12 mouse cellular contexts compared by ENCODE assay signal in genomic region chr7:25274996-25275395, GRCm38 (mm10). TPM values are rescaled to one million over a fixed set of nuclear protein-coding genes. Genes with fewer than 3 reads are reported as not detected.
DNase-seq lines count a peak whose midpoint lies in the region; ATAC-seq and TF ChIP-seq lines count a peak whose summit lies in the region.
"Had no signal": no experiment of that assay in that cellular context is flagged by ENCODE, and none has a peak within 500 bp of the region (broad histone marks: within the 10 kb centered on the region; RNA-seq: fewer than 3 reads in every experiment).

No protein-coding gene starts in this region.

- ATAC-seq in forebrain, postnatal 0 days, result no peak
- no peak for ATAC-seq in forebrain, embryonic 12.5 days (ENCODE audit: low FRiP score)
- ATAC-seq in liver, embryonic 11.5 days (replicated peaks; ENCODE audit: low FRiP score), result no peak
- ATAC-seq in liver, embryonic 14.5 days (ENCODE audit: insufficient read depth), result no peak
- ATAC-seq in frontal cortex, adult (ENCODE audit: low TSS enrichment), result no peak

- H3K36me3 ChIP-seq in forebrain, postnatal 0 days (ENCODE audit: insufficient read depth), result peaks cover 34% of the 10 kb centered on the region
- peaks cover 30% of the 10 kb centered on the region for H3K36me3 ChIP-seq in forebrain, embryonic 12.5 days (replicated peaks)
- H3K36me3 ChIP-seq in liver, embryonic 11.5 days (ENCODE audit: control insufficient read depth, insufficient read depth, low read length), result peaks cover 18% of the 10 kb centered on the region; the same call in 1 of the 2 replicates
- H3K36me3 ChIP-seq in embryonic facial prominence, embryonic 10.5 days (replicated peaks), result peaks cover 32% of the 10 kb centered on the region
- peaks cover 2% of the 10 kb centered on the region; the same call in 1 of the 2 replicates for H3K36me3 ChIP-seq in liver, embryonic 14.5 days (replicated peaks; ENCODE audit: control insufficient read depth, insufficient read depth, low read depth)

- 0 out of 2 replicates have a peak overlapping the region, but pooled peaks have one; percentile 2 for H3K9ac ChIP-seq in forebrain, postnatal 0 days
- no peak overlapping the region for H3K9ac ChIP-seq in forebrain, embryonic 12.5 days
- peak overlapping the region; percentile 60 for H3K9ac ChIP-seq in liver, embryonic 11.5 days (ENCODE audit: low read depth, low read length)
- peak overlapping the region; percentile 52 for H3K9ac ChIP-seq in liver, embryonic 14.5 days (replicated peaks)

- WGBS in forebrain, postnatal 0 days, result 92% methylated on average over 3 of the region's 3 CpGs
- 92% methylated on average over 3 of the region's 3 CpGs for WGBS in forebrain, embryonic 12.5 days
- 84% methylated on average over 3 of the region's 3 CpGs for WGBS in liver, embryonic 11.5 days
- WGBS in embryonic facial prominence, embryonic 10.5 days, result 85% methylated on average over 3 of the region's 3 CpGs
- WGBS in liver, embryonic 14.5 days (ENCODE audit: insufficient replicate concordance), result 85% methylated on average over 3 of the region's 3 CpGs

- peaks cover 12% of the 10 kb centered on the region for H3K4me1 ChIP-seq in forebrain, postnatal 0 days (ENCODE audit: insufficient read depth)
- H3K4me1 ChIP-seq in forebrain, embryonic 12.5 days, result peaks cover 30% of the 10 kb centered on the region
- H3K4me1 ChIP-seq in liver, embryonic 11.5 days (replicated peaks; ENCODE audit: control insufficient read depth, insufficient read depth, low read length), result peaks cover 52% of the 10 kb centered on the region
- H3K4me1 ChIP-seq in embryonic facial prominence, embryonic 10.5 days, result peaks cover 67% of the 10 kb centered on the region
- peaks cover 50 to 58% of the 10 kb centered on the region in 2 experiments for H3K4me1 ChIP-seq in liver, embryonic 14.5 days (replicated peaks; ENCODE audit: control insufficient read depth in 2 of 2, insufficient read depth in 2 of 2, low read length in 1 of 2)

- no peak overlapping the region for H3K4me2 ChIP-seq in forebrain, postnatal 0 days (ENCODE audit: low read depth)
- H3K4me2 ChIP-seq in forebrain, embryonic 12.5 days, result no peak overlapping the region
- H3K4me2 ChIP-seq in liver, embryonic 11.5 days, result peak overlapping the region; percentile 59
- peak overlapping the region; percentile 69 for H3K4me2 ChIP-seq in liver, embryonic 14.5 days (ENCODE audit: low read depth)

- no peaks in the 10 kb centered on the region for H3K9me3 ChIP-seq in forebrain, postnatal 0 days (ENCODE audit: low read length)
- no peaks in the 10 kb centered on the region for H3K9me3 ChIP-seq in forebrain, embryonic 12.5 days
- no peaks in the 10 kb centered on the region for H3K9me3 ChIP-seq in liver, embryonic 11.5 days (ENCODE audit: control insufficient read depth, low read length)
- H3K9me3 ChIP-seq in embryonic facial prominence, embryonic 10.5 days, result no peaks in the 10 kb centered on the region
- no peaks in the 10 kb centered on the region for H3K9me3 ChIP-seq in liver, embryonic 14.5 days (ENCODE audit: control insufficient read depth, low read length)

- no peak for TF ChIP-seq CTCF in forebrain, postnatal 0 days (IDR thresholded peaks at IDR 0.05; ENCODE audit: low read depth)
- no peak for TF ChIP-seq CTCF in liver, embryonic 14.5 days (IDR thresholded peaks at IDR 0.05; ENCODE audit: low read depth)

- no peak for DNase-seq in forebrain, postnatal 0 days
- no peak for DNase-seq in liver, embryonic 11.5 days (ENCODE audit: low spot score)
- no peak for DNase-seq in liver
- no peak for DNase-seq in embryonic facial prominence, embryonic 10.5 days (ENCODE audit: low spot score)
- no peak for DNase-seq in liver, embryonic 14.5 days (ENCODE audit: low read depth in 3 of 3, low spot score in 3 of 3)
- DNase-seq in left cerebral cortex, adult 8-10 months (ENCODE audit: low spot score in 2 of 2), result no peak
- DNase-seq: cerebellum, postnatal 36 days; kidney, adult 18-20 months had no signal

- H3K27ac ChIP-seq in forebrain, postnatal 0 days (ENCODE audit: low read depth, low read length), result no peak overlapping the region
- H3K27ac ChIP-seq in forebrain, embryonic 12.5 days, result no peak overlapping the region
- peak overlapping the region; percentile 97 for H3K27ac ChIP-seq in liver, embryonic 11.5 days (ENCODE audit: low read depth, low read length)
- H3K27ac ChIP-seq in embryonic facial prominence, embryonic 10.5 days (replicated peaks), result peak overlapping the region; percentile 8; the same call in 1 of the 2 replicates
- peak overlapping the region; percentile 80 for H3K27ac ChIP-seq in liver, embryonic 14.5 days

- no peak overlapping the region for H3K4me3 ChIP-seq in forebrain, postnatal 0 days (ENCODE audit: low read depth, low read length)
- H3K4me3 ChIP-seq in forebrain, embryonic 12.5 days (replicated peaks), result no peak overlapping the region
- H3K4me3 ChIP-seq in liver, embryonic 11.5 days (ENCODE audit: low read depth, low read length), result no peak overlapping the region; the same call in 1 of the 2 replicates
- no peak overlapping the region for H3K4me3 ChIP-seq in embryonic facial prominence, embryonic 10.5 days
- H3K4me3 ChIP-seq in liver, embryonic 14.5 days (ENCODE audit: insufficient read depth in 1 of 2, low read depth in 2 of 2, low read length in 2 of 2), result no peak overlapping the region

- no peak for TF ChIP-seq EP300 in liver, embryonic 14.5 days (IDR thresholded peaks at IDR 0.05; ENCODE audit: low read depth)

- H3K27me3 ChIP-seq in forebrain, postnatal 0 days (ENCODE audit: insufficient read depth, low read length), result no peaks in the 10 kb centered on the region
- no peaks in the 10 kb centered on the region for H3K27me3 ChIP-seq in forebrain, embryonic 12.5 days
- no peaks in the 10 kb centered on the region for H3K27me3 ChIP-seq in liver, embryonic 11.5 days (replicated peaks; ENCODE audit: control insufficient read depth, insufficient read depth, low read length)
- no peaks in the 10 kb centered on the region for H3K27me3 ChIP-seq in embryonic facial prominence, embryonic 10.5 days (replicated peaks; ENCODE audit: low read depth, poor library complexity, severe bottlenecking)
- no peaks in the 10 kb centered on the region for H3K27me3 ChIP-seq in liver, embryonic 14.5 days (ENCODE audit: control insufficient read depth, insufficient read depth, low read length)

RNA-seq across cellular contexts. Expression of gene Cic, which starts 7.5 kb away (rescaled TPM):
- 119 and 121 TPM in 2 replicates for total RNA-seq in forebrain, postnatal 0 days (2014; rRNA removed)
- 25.4 and 31.3 TPM in 2 replicates for polyA plus RNA-seq in forebrain, postnatal 0 days (2015; fragmentation: Nextera tagmentation; extraction: Ambion mirVana)
- polyA plus RNA-seq in forebrain, embryonic 12.5 days (2016; fragmentation: Nextera tagmentation; extraction: Ambion mirVana), result 40.8 and 46.9 TPM in 2 replicates
- 21.6 and 25.2 TPM in 2 replicates for polyA plus RNA-seq in liver, embryonic 11.5 days (2014; fragmentation: Nextera tagmentation; extraction: Ambion mirVana)
- polyA plus RNA-seq in embryonic facial prominence, embryonic 10.5 days (2016; fragmentation: Nextera tagmentation; extraction: Ambion mirVana), result 17.1 and 21.4 TPM in 2 replicates
- 14.0 and 14.8 TPM in 2 replicates for polyA plus RNA-seq in liver, embryonic 14.5 days (2012; rRNA removed)
- polyA plus RNA-seq in liver, embryonic 14.5 days (2014; fragmentation: Nextera tagmentation; extraction: Ambion mirVana), result 9.7 and 12.3 TPM in 2 replicates
- total RNA-seq in left cerebral cortex, adult 8-10 months (2022), result 100 to 1,000 TPM; 196 to 238 (median 227) TPM

RNA-seq across cellular contexts. Expression of gene Pafah1b3, which starts 22.8 kb away (rescaled TPM):
- 407 and 461 TPM in 2 replicates for total RNA-seq in forebrain, postnatal 0 days (2014; rRNA removed)
- polyA plus RNA-seq in forebrain, postnatal 0 days (2015; fragmentation: Nextera tagmentation; extraction: Ambion mirVana), result 517 and 583 TPM in 2 replicates
- 378 and 384 TPM in 2 replicates for polyA plus RNA-seq in forebrain, embryonic 12.5 days (2016; fragmentation: Nextera tagmentation; extraction: Ambion mirVana)
- 104 and 106 TPM in 2 replicates for polyA plus RNA-seq in liver, embryonic 11.5 days (2014; fragmentation: Nextera tagmentation; extraction: Ambion mirVana)
- 281 and 301 TPM in 2 replicates for polyA plus RNA-seq in embryonic facial prominence, embryonic 10.5 days (2016; fragmentation: Nextera tagmentation; extraction: Ambion mirVana)
- 26.2 and 29.4 TPM in 2 replicates for polyA plus RNA-seq in liver, embryonic 14.5 days (2012; rRNA removed)
- 24.3 and 29.8 TPM in 2 replicates for polyA plus RNA-seq in liver, embryonic 14.5 days (2014; fragmentation: Nextera tagmentation; extraction: Ambion mirVana)
- 10 to 100 TPM; 29.5 to 38.7 (median 32.2) TPM for total RNA-seq in left cerebral cortex, adult 8-10 months (2022)

RNA-seq across cellular contexts. Expression of gene Erf, which starts 24.4 kb away (rescaled TPM):
- total RNA-seq in forebrain, postnatal 0 days (2014; rRNA removed), result 11.8 and 16.5 TPM in 2 replicates
- polyA plus RNA-seq in forebrain, postnatal 0 days (2015; fragmentation: Nextera tagmentation; extraction: Ambion mirVana), result 3.7 and 4.5 TPM in 2 replicates
- polyA plus RNA-seq in forebrain, embryonic 12.5 days (2016; fragmentation: Nextera tagmentation; extraction: Ambion mirVana), result 10.3 and 13.0 TPM in 2 replicates
- polyA plus RNA-seq in liver, embryonic 11.5 days (2014; fragmentation: Nextera tagmentation; extraction: Ambion mirVana), result 13.8 and 16.4 TPM in 2 replicates
- 10.9 and 11.5 TPM in 2 replicates for polyA plus RNA-seq in embryonic facial prominence, embryonic 10.5 days (2016; fragmentation: Nextera tagmentation; extraction: Ambion mirVana)
- 8.5 and 9.8 TPM in 2 replicates for polyA plus RNA-seq in liver, embryonic 14.5 days (2012; rRNA removed)
- 5.1 and 5.3 TPM in 2 replicates for polyA plus RNA-seq in liver, embryonic 14.5 days (2014; fragmentation: Nextera tagmentation; extraction: Ambion mirVana)
- 10 to 100 TPM; 61.3 to 75.7 (median 69.9) TPM for total RNA-seq in left cerebral cortex, adult 8-10 months (2022)

RNA-seq across cellular contexts. Expression of gene Prr19, which starts 26.2 kb away (rescaled TPM):
- total RNA-seq in forebrain, postnatal 0 days (2014; rRNA removed), result 2.1 and 2.5 TPM in 2 replicates
- 2.6 and 3.5 TPM in 2 replicates for polyA plus RNA-seq in forebrain, postnatal 0 days (2015; fragmentation: Nextera tagmentation; extraction: Ambion mirVana)
- 1.3 and 1.7 TPM in 2 replicates for polyA plus RNA-seq in forebrain, embryonic 12.5 days (2016; fragmentation: Nextera tagmentation; extraction: Ambion mirVana)
- 0.32 and 0.68 TPM in 2 replicates for polyA plus RNA-seq in liver, embryonic 11.5 days (2014; fragmentation: Nextera tagmentation; extraction: Ambion mirVana)
- polyA plus RNA-seq in embryonic facial prominence, embryonic 10.5 days (2016; fragmentation: Nextera tagmentation; extraction: Ambion mirVana), result 0.82 and 0.88 TPM in 2 replicates
- polyA plus RNA-seq in liver, embryonic 14.5 days (2012; rRNA removed), result 0.03 and 0.04 TPM in 2 replicates
- not detected in 2 replicates for polyA plus RNA-seq in liver, embryonic 14.5 days (2014; fragmentation: Nextera tagmentation; extraction: Ambion mirVana)
- total RNA-seq in left cerebral cortex, adult 8-10 months (2022), result not detected
- total RNA-seq: megakaryocyte progenitor cell, adult 5-6 weeks had no signal
- polyA plus RNA-seq: C2C12 had no signal

RNA-seq across cellular contexts. Expression of gene Tmem145, which starts 30.9 kb away (rescaled TPM):
- total RNA-seq in forebrain, postnatal 0 days (2014; rRNA removed), result 55.9 and 63.2 TPM in 2 replicates
- 46.7 and 68.0 TPM in 2 replicates for polyA plus RNA-seq in forebrain, postnatal 0 days (2015; fragmentation: Nextera tagmentation; extraction: Ambion mirVana)
- polyA plus RNA-seq in forebrain, embryonic 12.5 days (2016; fragmentation: Nextera tagmentation; extraction: Ambion mirVana), result 11.9 and 12.1 TPM in 2 replicates
- 0.16 and 0.32 TPM in 2 replicates for polyA plus RNA-seq in liver, embryonic 11.5 days (2014; fragmentation: Nextera tagmentation; extraction: Ambion mirVana)
- polyA plus RNA-seq in embryonic facial prominence, embryonic 10.5 days (2016; fragmentation: Nextera tagmentation; extraction: Ambion mirVana), result 0.85 and 1.0 TPM in 2 replicates
- polyA plus RNA-seq in liver, embryonic 14.5 days (2012; rRNA removed), result 0.23 TPM in 1 of 2 replicates, not detected in the other
- polyA plus RNA-seq in liver, embryonic 14.5 days (2014; fragmentation: Nextera tagmentation; extraction: Ambion mirVana), result not detected in 2 replicates
- 10 to 100 TPM; 40.7 to 46.5 (median 42.0) TPM for total RNA-seq in left cerebral cortex, adult 8-10 months (2022)
- total RNA-seq: megakaryocyte progenitor cell, adult 5-6 weeks had no signal

Comparison
In these comparisons a context has a peak if more than half of its experiments do, and no peak if none do; other contexts are left out.
1. H3K27ac ChIP-seq: peak in liver, embryonic 11.5 days (single experiment), embryonic facial prominence, embryonic 10.5 days (single experiment) and liver, embryonic 14.5 days (single experiment); none in forebrain, postnatal 0 days (single experiment) and forebrain, embryonic 12.5 days (single experiment).
2. H3K4me2 ChIP-seq: peak in liver, embryonic 11.5 days (single experiment) and liver, embryonic 14.5 days (single experiment); none in forebrain, postnatal 0 days (single experiment) and forebrain, embryonic 12.5 days (single experiment).